Mouse (Mus musculus): ENCODE results near the gene Creg1.

DNA sequence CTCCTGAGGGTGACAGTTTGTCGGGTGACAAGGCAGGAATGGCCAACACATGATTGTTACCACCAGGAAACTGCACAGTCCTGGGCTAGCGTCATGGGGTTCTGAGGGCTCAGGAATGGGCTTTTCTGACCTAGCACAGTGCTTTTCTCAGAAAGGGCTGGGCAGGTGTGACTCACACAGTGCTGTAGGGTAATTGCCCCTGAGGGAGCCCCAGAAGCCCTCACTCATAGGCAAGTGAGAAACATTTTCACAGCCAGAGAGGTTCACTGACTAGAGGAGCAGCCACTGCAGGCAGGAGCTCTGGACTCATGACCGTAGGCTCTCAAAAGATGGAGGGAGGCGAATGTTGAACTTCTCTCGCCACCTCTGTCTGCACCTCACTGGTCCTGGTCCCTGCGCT lies 26.4 kb downstream of the Creg1 start:
- TF ChIP-seq POLR2A (IDR thresholded peaks at IDR 0.05; ENCODE audit: control insufficient read depth, low read depth, low read length) (no peak), CTCF (IDR thresholded peaks at IDR 0.05; ENCODE audit: control insufficient read depth, insufficient read depth, insufficient replicate concordance, low read depth, low read length) (no peak)
